Mouse (Mus musculus) megakaryocyte, embryonic 14.5 days (primary cell): ENCODE measurements at regions not wholly inside any gene's neighbourhood (a gene's known extent, or its start where the extent isn't known, plus 50 kb on each side); places are given as distances from the start of the nearest gene placed in this dataset.

Experiments used
- H3K27me3 ChIP-seq: replicated peaks from 2 replicates; pipeline ENCODE3; 2012; ENCODE audit warnings: inconsistent platforms
- H3K36me3 ChIP-seq: replicated peaks from 2 replicates; pipeline ENCODE3; 2012; ENCODE audit warnings: low read length, inconsistent platforms, mixed read lengths
- H3K4me1 ChIP-seq: 2 replicates; pipeline ENCODE4 v1.6.1; 2012; ENCODE audit warnings: inconsistent platforms
- H3K4me3 ChIP-seq: replicated peaks from 2 replicates; pipeline ENCODE3; 2012; ENCODE audit warnings: moderate library complexity, mild to moderate bottlenecking, inconsistent platforms
- H3K9me3 ChIP-seq: 2 replicates; pipeline ENCODE4 v1.6.1; 2012; ENCODE audit warnings: inconsistent platforms
- FLI1 ChIP-seq: IDR thresholded peaks from 2 replicates; pipeline ENCODE4 v1.6.1; 2012; ENCODE audit warnings: low read length, inconsistent platforms, mixed read lengths
- GATA1 ChIP-seq: IDR thresholded peaks from 3 replicates; pipeline ENCODE4 v1.6.1; 2012; ENCODE audit warnings: mixed read lengths, low read length, inconsistent platforms, borderline replicate concordance

DNA sequence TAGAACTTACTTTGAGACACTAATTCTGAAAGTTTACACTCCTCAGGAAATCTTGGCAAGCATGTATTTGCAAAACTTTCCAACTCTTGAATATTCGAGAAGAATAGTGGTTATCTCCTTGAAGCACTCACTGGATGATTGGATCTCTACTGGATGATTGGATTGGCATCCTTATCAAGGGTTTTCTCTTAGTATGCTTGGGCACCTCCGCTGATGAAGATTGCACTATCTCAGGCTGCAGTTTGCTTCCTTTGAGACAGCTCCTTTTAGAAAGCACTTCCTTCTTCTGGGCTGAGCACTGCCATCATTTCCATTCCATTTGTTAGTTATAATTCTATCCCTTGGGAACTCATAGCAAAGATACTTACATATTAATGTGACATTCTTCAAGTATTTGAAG lies 503.2 kb downstream of the Gsdmc2 start:
- Histone ChIP-seq H3K9me3 (no peaks in the 10 kb centered on the region), H3K27me3 (no peaks in the 10 kb centered on the region), H3K36me3 (peaks cover 3% of the 10 kb centered on the region), H3K4me3 (no peak overlapping the region), H3K4me1 (peaks cover 27% of the 10 kb centered on the region)
- TF ChIP-seq GATA1 (no peak), FLI1 (no peak)

DNA sequence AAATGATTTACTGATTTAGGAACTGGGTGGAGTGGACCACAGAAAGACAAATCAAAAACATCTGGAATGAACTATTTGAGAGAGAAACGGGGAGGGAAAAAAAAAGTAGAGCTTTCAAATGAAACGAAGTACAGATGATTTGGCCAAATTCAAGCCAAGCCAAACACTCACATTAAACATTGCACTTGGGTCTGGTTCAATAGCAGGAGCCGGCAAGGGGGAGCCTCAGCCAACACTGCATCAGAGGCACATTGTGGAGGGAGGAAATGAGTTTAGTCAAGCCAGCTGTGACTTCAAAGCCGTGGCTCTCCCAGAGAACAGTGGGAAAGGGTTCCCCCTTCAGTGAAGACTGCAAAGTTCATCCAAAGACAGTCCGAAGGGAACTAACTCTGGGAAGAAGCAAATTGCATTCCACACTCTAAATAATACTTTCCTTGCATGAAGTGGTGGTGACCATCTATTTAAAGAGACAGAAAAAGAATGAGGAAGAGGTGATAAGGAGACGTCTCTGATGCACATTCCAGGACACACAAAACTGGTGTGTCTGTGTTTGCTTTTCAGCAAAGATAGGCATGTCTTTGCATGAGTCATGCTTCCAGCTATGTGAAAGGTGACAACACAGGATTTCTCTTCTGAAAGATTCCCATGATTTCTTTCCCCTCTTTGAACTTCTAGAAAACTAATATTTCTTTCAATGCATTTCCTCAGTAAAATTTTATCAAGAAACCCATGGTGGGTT lies 504.5 kb downstream of the Gsdmc2 start:
- Histone ChIP-seq H3K4me1 (peaks cover 27% of the 10 kb centered on the region), H3K27me3 (no peaks in the 10 kb centered on the region), H3K9me3 (no peaks in the 10 kb centered on the region), H3K4me3 (no peak overlapping the region), H3K36me3 (peaks cover 3% of the 10 kb centered on the region)
- TF ChIP-seq GATA1: no peak
- TF ChIP-seq FLI1: no peak

DNA sequence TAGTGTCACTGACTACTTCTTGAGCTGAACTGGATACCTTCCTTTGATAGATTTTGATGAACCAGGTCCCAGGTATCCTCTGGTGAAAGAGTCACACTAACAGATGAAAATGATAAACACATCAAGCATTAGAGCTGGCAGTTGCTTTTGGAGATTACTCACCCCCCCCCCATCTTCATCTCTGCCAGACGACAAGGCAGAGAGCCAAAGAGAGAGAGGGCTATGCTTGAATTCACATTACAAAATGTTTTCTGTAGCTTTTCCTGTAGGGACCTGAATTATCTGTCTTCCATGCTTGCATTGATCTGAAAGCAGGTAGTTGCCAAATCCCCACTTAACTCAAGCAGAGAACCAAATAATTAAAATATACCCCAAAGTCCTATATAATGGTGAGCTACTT lies 525.3 kb downstream of the Gsdmc2 start:
- no peak overlapping the region for H3K4me3 ChIP-seq
- no peaks in the 10 kb centered on the region for H3K27me3 ChIP-seq
- TF ChIP-seq GATA1: no peak
- no peak for TF ChIP-seq FLI1
- H3K4me1 ChIP-seq: no peaks in the 10 kb centered on the region; the same call in 1 of the 2 replicates
- no peaks in the 10 kb centered on the region for H3K9me3 ChIP-seq
- H3K36me3 ChIP-seq: no peaks in the 10 kb centered on the region

DNA sequence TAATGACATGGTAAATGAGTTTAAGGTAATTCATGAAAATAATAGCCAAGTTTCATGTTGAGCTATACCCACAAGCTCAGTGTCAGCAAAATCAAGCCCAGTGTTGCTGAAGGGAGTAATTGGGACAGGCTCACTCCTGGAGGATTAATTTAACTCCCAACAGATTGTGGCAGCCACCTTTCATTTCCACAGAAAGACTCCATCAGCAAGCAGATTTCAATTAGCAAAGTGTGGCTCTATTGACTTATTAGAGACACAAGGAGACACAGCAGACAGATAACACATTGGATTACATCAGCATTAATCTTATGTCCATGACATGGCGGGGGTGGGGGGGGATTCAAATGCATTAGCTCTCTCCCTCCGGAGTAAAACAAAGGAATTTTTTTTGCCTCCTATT lies 534.6 kb downstream of the Gsdmc2 start:
- no peaks in the 10 kb centered on the region for H3K4me1 ChIP-seq
- no peaks in the 10 kb centered on the region for H3K9me3 ChIP-seq
- H3K36me3 ChIP-seq: no peaks in the 10 kb centered on the region
- no peaks in the 10 kb centered on the region for H3K27me3 ChIP-seq
- no peak for TF ChIP-seq GATA1
- TF ChIP-seq FLI1: no peak
- H3K4me3 ChIP-seq: no peak overlapping the region

DNA sequence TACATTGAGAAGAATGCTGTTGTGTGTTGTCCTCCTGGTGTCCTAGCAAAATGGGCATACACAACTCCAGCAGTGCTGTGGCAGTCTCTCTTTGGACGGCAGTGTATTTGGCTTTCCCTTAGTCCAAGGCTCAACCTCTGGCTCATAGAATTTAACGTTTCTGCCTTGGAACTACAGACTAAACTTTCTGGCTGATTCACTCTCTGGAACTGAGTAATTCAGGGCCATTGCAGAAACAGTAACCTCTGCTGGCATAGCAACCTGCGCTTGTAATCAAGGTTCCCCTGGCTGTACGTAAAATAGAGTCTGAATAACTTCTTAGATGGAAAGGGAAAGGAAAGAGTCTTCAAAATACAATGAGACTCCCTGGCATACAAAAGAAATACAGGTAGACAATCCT lies 545.7 kb downstream of the Gsdmc2 start:
- no peaks in the 10 kb centered on the region for H3K36me3 ChIP-seq
- H3K9me3 ChIP-seq: no peaks in the 10 kb centered on the region
- TF ChIP-seq FLI1 (no peak), GATA1 (no peak)
- no peaks in the 10 kb centered on the region for H3K27me3 ChIP-seq
- no peak overlapping the region for H3K4me3 ChIP-seq
- no peaks in the 10 kb centered on the region for H3K4me1 ChIP-seq

- Histone ChIP-seq H3K4me3 (no peak overlapping the region), H3K36me3 (no peaks in the 10 kb centered on the region), H3K27me3 (no peaks in the 10 kb centered on the region), H3K4me1 (no peaks in the 10 kb centered on the region), H3K9me3 (no peaks in the 10 kb centered on the region)
- TF ChIP-seq FLI1 (no peak), GATA1 (no peak)
Measured at GRCm38 (mm10) chr15:63288534-63288933, 556.4 kb downstream of the Gsdmc2 start.

- H3K4me1 ChIP-seq: no peaks in the 10 kb centered on the region
Measured at GRCm38 (mm10) chr15:63286026-63286425, 559.0 kb downstream of the Gsdmc2 start.

DNA sequence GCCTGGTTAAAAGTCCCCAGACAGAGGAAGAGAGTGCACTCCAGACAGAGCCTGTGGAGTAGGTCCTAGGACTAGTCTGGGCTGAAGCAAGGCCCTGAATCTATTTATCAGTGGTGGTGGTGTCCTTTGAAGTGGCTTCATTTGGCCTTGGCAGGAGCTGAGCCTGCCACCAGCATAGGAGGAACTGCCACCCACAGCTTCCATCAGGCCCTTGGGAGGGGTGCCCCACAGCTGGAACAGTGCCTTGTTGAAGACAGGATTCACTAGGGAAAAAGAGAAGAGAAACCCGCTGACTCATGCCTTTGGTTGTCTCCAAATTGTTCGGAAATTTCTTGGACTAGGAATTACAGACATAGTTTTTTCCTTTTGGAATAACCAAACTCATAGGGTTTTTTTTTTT lies 574.6 kb downstream of the Gsdmc2 start:
- Histone ChIP-seq H3K36me3 (no peaks in the 10 kb centered on the region), H3K4me1 (peaks cover 10% of the 10 kb centered on the region), H3K27me3 (no peaks in the 10 kb centered on the region), H3K4me3 (no peak overlapping the region), H3K9me3 (no peaks in the 10 kb centered on the region)
- no peak for TF ChIP-seq GATA1
- TF ChIP-seq FLI1: no peak

More at GRCm38 (mm10) chr15:63286026-63286425, 559.0 kb downstream of the Gsdmc2 start:
- Histone ChIP-seq H3K9me3 (no peaks in the 10 kb centered on the region), H3K4me3 (no peak overlapping the region), H3K27me3 (no peaks in the 10 kb centered on the region), H3K36me3 (no peaks in the 10 kb centered on the region)
- TF ChIP-seq GATA1 (no peak), FLI1 (no peak)

DNA sequence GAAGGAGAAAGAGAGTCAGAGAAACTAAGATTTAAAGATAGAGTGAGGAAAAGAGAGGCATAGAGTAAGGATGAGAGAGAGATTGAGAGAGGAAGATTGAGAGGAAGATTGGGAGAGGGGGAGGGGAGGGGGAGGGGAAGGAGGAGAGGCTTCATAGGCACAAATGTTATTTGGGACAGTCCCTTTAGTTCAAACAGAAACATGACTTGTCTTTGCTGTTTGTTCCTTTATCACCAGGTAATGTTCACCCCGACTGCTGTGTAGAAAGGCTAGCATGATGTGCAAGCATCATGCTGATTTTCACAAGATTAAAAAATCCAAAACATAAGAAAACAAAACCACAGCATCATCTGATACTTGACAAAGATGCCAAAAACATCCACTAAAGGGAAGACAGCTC lies 579.1 kb downstream of the Gsdmc2 start:
- no peaks in the 10 kb centered on the region for H3K36me3 ChIP-seq
- no peak overlapping the region for H3K4me3 ChIP-seq
- no peak for TF ChIP-seq FLI1
- no peak for TF ChIP-seq GATA1
- H3K4me1 ChIP-seq: peaks cover 12% of the 10 kb centered on the region
- H3K9me3 ChIP-seq: no peaks in the 10 kb centered on the region
- H3K27me3 ChIP-seq: no peaks in the 10 kb centered on the region

DNA sequence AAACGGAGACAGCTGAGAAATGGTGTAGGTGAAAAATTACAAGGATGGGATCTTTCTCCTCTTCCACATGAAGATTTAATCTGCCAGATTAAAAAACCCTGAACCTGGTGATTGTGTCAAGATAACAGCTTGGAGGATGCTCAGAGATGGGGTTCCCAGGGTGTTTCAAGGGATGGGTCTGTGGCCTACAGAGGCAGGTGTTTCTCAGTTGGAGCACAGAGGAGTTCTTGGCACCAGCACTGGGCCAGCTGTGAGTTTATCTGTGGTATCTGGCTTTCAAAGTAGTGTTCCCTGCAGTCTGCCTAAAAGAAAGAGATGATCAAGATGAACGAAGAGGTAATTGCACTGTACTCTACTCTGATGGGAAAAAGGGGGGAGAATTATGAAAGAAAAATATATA lies 589.2 kb downstream of the Gsdmc2 start:
- Histone ChIP-seq H3K27me3 (no peaks in the 10 kb centered on the region), H3K4me1 (no peaks in the 10 kb centered on the region), H3K4me3 (no peak overlapping the region), H3K9me3 (no peaks in the 10 kb centered on the region), H3K36me3 (no peaks in the 10 kb centered on the region)
- TF ChIP-seq FLI1 (no peak), GATA1 (no peak)
